Mouse (Mus musculus): Measurements from ENCODE around the gene Il27ra. TPM values are rescaled to one million over a fixed set of nuclear protein-coding genes. Genes with fewer than 3 reads are reported as not detected.

Il27ra gene
- polyA plus RNA-seq, 1 experiment from 2014 or later: 0.98 TPM

DNA sequence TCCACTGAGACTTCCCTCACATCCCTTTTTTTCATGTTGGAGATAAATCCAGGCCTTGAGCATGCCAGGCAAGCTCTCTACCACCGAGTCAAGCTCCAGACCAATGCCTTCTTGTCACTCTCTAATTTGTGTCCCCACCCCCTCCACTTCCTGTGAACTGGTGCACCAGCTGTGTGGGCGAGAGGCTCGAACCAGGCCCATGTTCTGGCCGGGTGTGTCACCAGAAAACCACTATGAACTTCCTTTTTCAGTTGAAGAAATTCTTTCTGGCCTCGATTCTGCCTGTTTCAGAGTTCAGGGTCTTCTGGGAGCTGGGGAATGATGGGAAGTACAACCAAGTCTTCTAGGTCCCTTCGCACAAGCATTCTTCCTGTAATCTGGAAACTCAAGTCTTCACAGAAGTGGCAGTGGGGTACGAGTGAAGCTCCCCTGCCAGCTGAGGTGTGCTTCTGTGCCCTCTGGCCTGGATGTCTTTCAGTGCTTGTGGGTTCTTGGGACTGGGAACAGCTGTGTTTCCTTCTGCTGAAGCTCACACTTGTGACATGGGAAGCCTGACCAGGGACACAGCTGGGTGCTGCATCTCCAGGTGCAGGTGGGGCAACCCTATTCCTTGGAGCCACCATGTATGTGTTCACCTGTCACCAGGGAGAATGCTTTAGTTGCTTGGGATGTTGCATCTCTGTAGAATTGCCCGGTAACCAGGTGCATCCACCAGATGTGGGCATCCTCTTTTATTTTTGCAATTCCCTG, 21.6 kb upstream of the Il27ra start:
- H3K9ac ChIP-seq: no peak overlapping the region
- H3K27ac ChIP-seq: no peak overlapping the region
- H3K9me3 ChIP-seq: no peaks in the 10 kb centered on the region
- 68% methylated on average over 8 of the region's 8 CpGs for WGBS
- ATAC-seq (ENCODE audit: low FRiP score, low read depth): no peak
- no peak overlapping the region for H3K4me3 ChIP-seq
- H3K4me2 ChIP-seq (replicated peaks): no peak overlapping the region
- H3K36me3 ChIP-seq: no peaks in the 10 kb centered on the region
- no peaks in the 10 kb centered on the region for H3K27me3 ChIP-seq
- peaks cover 21% of the 10 kb centered on the region for H3K4me1 ChIP-seq

DNA sequence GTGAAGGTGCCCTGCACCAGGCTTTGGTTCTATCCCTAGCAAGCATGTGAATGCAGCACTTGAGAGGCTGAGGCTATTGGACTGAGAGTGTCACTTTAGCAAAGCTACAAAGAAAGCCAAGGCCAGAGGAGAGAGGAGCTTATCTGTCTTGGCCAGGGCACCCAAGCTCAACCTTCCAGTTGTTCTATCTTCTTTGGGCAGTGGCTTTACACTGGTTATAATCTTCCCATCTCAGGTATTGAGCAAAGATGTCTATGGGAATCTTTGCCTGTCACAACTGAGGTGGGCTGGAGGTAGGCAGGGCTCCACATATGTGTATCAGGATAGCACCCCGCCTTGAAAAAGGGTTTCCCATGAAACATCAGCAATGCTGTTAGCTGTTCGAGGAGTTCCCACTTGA, 17.9 kb upstream of the Il27ra start:
- Histone ChIP-seq H3K27ac (no peak overlapping the region), H3K9ac (no peak overlapping the region), H3K4me2 (replicated peaks) (no peak overlapping the region), H3K27me3 (no peaks in the 10 kb centered on the region), H3K4me1 (0 out of 2 replicates have a peak, but pooled peaks cover under 1% of the 10 kb centered on the region), H3K4me3 (no peak overlapping the region), H3K36me3 (no peaks in the 10 kb centered on the region), H3K9me3 (0 out of 2 replicates have a peak, but pooled peaks cover 4% of the 10 kb centered on the region)
- no peak for ATAC-seq (ENCODE audit: low FRiP score, low read depth)
- WGBS: 88% methylated on average over 2 of the region's 2 CpGs

DNA sequence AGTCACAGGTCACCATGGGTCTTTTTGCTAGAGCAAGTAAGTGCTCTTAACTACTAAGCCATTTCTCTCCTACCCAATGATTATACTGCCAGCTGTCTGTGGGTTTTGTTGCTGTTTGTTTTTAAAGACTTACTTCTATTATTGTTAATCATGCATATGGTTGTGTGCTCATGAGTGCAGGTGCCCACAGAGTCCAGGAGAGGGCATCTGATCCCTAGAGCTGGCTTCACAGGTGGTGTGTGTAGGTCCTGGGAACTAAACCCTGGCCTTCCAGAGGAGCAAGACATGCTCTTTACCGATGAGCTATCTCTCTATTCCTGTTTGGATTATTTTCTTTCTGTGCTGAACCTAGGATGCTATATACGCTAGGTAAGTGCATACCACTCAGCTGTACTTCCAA, 16.8 kb upstream of the Il27ra start:
- Histone ChIP-seq H3K9me3 (0 out of 2 replicates have a peak, but pooled peaks cover 4% of the 10 kb centered on the region), H3K4me3 (no peak overlapping the region), H3K4me1 (no peaks in the 10 kb centered on the region), H3K27ac (no peak overlapping the region), H3K9ac (no peak overlapping the region), H3K4me2 (replicated peaks) (no peak overlapping the region), H3K27me3 (no peaks in the 10 kb centered on the region), H3K36me3 (no peaks in the 10 kb centered on the region)
- WGBS: 94% methylated on average over 2 of the region's 2 CpGs
- ATAC-seq (ENCODE audit: low FRiP score, low read depth): no peak

DNA sequence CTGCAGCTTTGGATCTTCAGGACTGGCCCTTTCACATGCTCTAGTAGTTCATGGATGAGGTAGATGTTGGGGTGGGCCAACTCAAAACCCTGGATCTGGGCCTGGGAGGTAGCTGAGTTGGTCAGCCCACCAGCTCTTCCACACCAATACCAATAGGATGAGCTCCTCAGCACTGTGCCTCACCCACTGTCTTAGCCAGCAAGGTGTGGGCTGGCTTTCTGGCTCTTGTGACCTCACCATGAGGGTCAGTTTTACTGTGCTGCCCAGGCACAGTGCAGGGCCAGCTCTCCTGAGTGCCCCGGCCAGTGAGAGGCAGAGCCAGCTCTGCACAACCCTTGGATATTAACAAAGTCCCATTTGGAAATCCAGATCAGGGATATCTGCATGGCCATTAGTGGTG, 15.4 kb upstream of the Il27ra start:
- 0 out of 2 replicates have a peak, but pooled peaks cover 4% of the 10 kb centered on the region for H3K9me3 ChIP-seq
- no peaks in the 10 kb centered on the region for H3K4me1 ChIP-seq
- H3K9ac ChIP-seq: no peak overlapping the region
- H3K4me2 ChIP-seq (replicated peaks): no peak overlapping the region
- H3K27me3 ChIP-seq: no peaks in the 10 kb centered on the region
- H3K4me3 ChIP-seq: no peak overlapping the region
- WGBS: 91% methylated on average over 1 of the region's 1 CpGs
- no peak for ATAC-seq (ENCODE audit: low FRiP score, low read depth)
- no peaks in the 10 kb centered on the region for H3K36me3 ChIP-seq
- H3K27ac ChIP-seq: no peak overlapping the region

DNA sequence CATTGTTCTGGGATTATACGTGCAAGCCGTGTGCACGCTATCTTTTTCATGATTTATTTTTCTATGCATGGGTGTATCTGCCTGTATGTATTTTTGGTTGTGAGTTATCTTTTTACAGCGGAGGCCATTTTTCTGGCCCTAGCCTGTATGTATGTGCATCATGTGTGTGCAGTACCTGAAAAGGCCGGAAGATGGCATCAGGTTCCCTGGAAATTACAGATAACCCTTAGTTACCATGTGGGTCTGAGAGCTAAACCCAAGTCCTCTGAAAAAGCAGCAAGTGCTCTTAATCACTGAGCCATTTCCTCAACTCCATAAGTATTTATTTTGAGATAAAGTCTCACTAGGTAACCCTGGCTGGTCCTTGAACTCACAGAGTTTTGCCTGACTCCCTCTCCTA, 10.8 kb upstream of the Il27ra start:
- H3K9ac ChIP-seq: no peak overlapping the region
- ATAC-seq (ENCODE audit: low FRiP score, low read depth): no peak
- H3K27me3 ChIP-seq: peaks cover 3% of the 10 kb centered on the region
- H3K36me3 ChIP-seq: no peaks in the 10 kb centered on the region
- H3K4me1 ChIP-seq: 0 out of 2 replicates have a peak, but pooled peaks cover 3% of the 10 kb centered on the region
- 93% methylated on average over 5 of the region's 5 CpGs for WGBS
- H3K4me2 ChIP-seq (replicated peaks): no peak overlapping the region
- H3K9me3 ChIP-seq: 0 out of 2 replicates have a peak, but pooled peaks cover 4% of the 10 kb centered on the region
- no peak overlapping the region for H3K27ac ChIP-seq
- H3K4me3 ChIP-seq: no peak overlapping the region

DNA sequence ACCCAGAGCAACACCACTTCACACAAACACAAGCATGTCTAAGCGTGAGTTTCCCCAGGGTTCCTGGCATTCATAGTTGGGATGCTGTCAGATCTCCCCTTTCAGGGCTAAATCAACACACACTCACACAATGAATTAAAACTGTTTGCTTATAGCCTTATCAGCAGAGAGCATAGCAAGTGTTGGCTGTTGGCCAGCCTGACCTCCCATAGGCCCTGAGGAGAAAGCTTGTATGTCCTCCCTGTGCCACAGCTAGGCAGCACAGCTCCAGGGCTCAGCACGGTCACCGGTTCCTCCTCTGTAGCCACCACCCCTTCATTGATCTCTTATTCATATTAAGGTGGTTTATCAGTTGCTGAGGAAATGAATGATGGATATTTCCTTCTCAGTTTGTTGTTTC, 10.4 kb upstream of the Il27ra start:
- H3K36me3 ChIP-seq: no peaks in the 10 kb centered on the region
- no peak overlapping the region for H3K4me3 ChIP-seq
- no peak for ATAC-seq (ENCODE audit: low FRiP score, low read depth)
- 88% methylated on average over 3 of the region's 3 CpGs for WGBS
- no peak overlapping the region for H3K27ac ChIP-seq
- H3K27me3 ChIP-seq: peaks cover 6% of the 10 kb centered on the region
- no peak overlapping the region for H3K4me2 ChIP-seq (replicated peaks)
- no peak overlapping the region for H3K9ac ChIP-seq
- 0 out of 2 replicates have a peak, but pooled peaks cover 4% of the 10 kb centered on the region for H3K9me3 ChIP-seq
- 0 out of 2 replicates have a peak, but pooled peaks cover 7% of the 10 kb centered on the region for H3K4me1 ChIP-seq

DNA sequence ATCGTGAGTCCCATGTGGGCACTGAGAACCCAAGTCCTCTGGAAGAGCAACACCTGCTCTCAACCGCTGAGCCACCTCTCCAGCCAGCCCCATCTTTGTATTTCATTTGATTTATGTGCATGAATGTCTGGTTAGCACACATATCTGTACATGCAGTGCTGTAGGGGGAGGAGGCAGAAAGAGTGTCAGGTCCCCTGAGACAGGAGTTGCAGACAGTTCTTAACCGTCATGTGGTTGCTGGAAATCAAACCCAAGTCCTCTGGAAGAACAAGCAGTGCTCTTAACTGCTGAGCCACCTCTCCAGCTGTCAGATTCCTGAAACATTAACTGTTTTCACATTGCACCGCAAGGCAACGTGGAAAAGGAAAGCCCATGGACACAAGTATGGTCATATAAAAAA, 5.8 kb upstream of the Il27ra start:
- ATAC-seq (ENCODE audit: low FRiP score, low read depth): no peak; the same call in 1 of the 2 replicates
- no peak overlapping the region for H3K4me3 ChIP-seq
- no peak overlapping the region for H3K9ac ChIP-seq
- WGBS: 50% methylated on average over 5 of the region's 5 CpGs
- no peak overlapping the region for H3K27ac ChIP-seq
- H3K4me1 ChIP-seq: peaks cover 9% of the 10 kb centered on the region; the same call in 1 of the 2 replicates
- H3K4me2 ChIP-seq (replicated peaks): no peak overlapping the region
- no peaks in the 10 kb centered on the region for H3K36me3 ChIP-seq
- H3K9me3 ChIP-seq: no peaks in the 10 kb centered on the region
- peaks cover 41% of the 10 kb centered on the region for H3K27me3 ChIP-seq

DNA sequence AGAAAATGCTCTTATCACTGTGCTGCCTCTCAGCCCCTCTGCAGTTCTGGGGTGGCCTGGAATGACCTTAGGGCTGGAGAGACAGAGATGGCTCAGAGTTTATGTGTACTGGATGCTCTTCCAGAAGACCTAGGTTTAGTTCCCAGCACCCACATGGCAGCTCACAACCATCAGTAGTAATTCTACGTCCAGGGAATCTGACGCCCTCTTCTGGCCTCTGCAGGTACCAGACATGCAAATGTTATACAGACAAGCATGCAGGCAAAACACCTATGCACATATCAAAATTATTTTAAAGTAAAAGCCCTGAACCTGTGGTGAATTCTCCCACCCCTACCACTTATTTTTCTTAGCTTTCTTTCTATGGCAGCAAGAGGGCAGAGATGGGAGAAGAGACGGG, 4.1 kb upstream of the Il27ra start:
- Histone ChIP-seq H3K36me3 (no peaks in the 10 kb centered on the region), H3K27me3 (peaks cover 58% of the 10 kb centered on the region), H3K4me2 (replicated peaks) (no peak overlapping the region), H3K9ac (no peak overlapping the region), H3K9me3 (no peaks in the 10 kb centered on the region), H3K4me3 (no peak overlapping the region), H3K4me1 (peaks cover 22% of the 10 kb centered on the region), H3K27ac (no peak overlapping the region)
- WGBS: 80% methylated on average over 3 of the region's 3 CpGs
- no peak for ATAC-seq (ENCODE audit: low FRiP score, low read depth)

DNA sequence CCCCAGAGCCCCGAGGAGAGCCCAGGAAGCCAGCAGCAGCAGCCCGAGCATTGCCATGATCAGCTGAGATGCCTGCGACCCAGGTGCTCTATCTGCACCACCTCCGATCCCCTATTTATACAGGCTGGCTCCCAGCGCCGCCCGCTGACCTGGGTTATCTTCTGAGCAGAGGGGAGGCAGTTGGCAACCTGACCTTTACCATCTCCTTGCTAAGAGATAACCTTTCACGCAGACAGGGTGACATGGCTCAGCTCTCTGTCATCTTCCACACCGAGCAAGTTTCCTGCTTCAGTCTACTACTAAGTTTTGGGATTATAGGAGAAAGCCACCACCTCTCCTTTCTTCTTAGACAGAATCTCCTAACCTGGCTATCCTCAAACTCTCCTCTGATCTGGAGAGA, 2.5 kb upstream of the Il27ra start, which contains the start of gene Rln3:
Gene Rln3 (minus strand): TSS at position 101 of the 400 bp plus-strand sequence.
- no peaks in the 10 kb centered on the region for H3K9me3 ChIP-seq
- peaks cover 22% of the 10 kb centered on the region for H3K4me1 ChIP-seq
- H3K9ac ChIP-seq: no peak within 1 kb of the TSS
- 6% methylated on average over 9 of the region's 9 CpGs for WGBS
- no peak for ATAC-seq (ENCODE audit: low FRiP score, low read depth)
- H3K27me3 ChIP-seq: peaks cover 74% of the 10 kb centered on the region
- H3K36me3 ChIP-seq: no peaks in the 10 kb centered on the region
- no peak within 1 kb of the TSS for H3K27ac ChIP-seq
- peak within 1 kb of the TSS; percentile 3; the same call in 1 of the 2 replicates for H3K4me3 ChIP-seq
- H3K4me2 ChIP-seq (replicated peaks): peak within 1 kb of the TSS; percentile 31; the same call in 1 of the 2 replicates

DNA sequence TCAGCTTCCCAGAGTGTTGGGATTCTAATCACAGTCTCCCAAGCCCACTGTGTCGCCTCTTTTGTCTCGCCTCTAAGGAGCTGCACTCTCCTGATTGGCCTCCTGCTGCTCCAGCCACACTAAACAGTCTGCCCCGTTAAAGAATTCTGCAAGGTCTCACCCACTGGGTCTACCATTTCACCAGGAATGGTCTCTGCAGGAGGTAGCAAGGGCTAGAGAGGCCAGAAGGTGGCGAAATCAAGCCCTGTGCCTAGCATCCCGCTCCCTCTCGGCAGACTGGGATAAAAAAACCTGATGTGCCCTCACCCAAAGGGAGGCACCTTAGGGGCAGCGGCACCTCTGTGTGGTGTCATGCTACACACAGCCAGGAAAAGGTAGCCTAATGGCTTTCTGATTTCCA, 1.7 kb upstream of the Il27ra start:
- Histone ChIP-seq H3K27ac (no peak overlapping the region), H3K4me2 (replicated peaks) (no peak overlapping the region), H3K9ac (no peak overlapping the region), H3K4me1 (peaks cover 22% of the 10 kb centered on the region), H3K9me3 (no peaks in the 10 kb centered on the region), H3K27me3 (peaks cover 82% of the 10 kb centered on the region), H3K4me3 (no peak overlapping the region), H3K36me3 (no peaks in the 10 kb centered on the region)
- ATAC-seq (ENCODE audit: low FRiP score, low read depth): no peak
- 8% methylated on average over 7 of the region's 7 CpGs for WGBS

DNA sequence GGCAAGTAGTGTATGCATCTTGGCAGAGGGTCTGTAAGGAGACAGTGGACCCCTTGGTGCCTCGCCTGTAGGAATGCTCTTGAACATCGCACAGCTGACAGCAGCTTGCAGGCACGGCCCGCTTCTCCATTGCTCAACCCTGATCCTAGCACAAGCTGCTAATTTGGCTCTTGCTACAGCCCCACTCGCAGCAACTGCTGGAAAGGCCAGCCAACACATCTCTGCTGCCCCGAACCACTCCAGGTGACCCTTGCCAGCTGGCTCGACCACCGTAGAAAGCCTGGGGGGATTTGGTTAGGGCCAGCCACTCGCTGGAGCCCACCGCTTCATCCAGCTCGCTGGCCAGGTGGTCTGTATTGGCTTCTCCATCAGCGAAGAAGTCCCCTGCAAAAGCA, 556 bp upstream of the Il27ra start:
- Histone ChIP-seq H3K27ac (no peak overlapping the region), H3K36me3 (no peaks in the 10 kb centered on the region), H3K27me3 (peaks cover 84% of the 10 kb centered on the region), H3K9ac (no peak overlapping the region), H3K4me3 (peak overlapping the region; percentile 44), H3K4me1 (peaks cover 16% of the 10 kb centered on the region), H3K4me2 (replicated peaks) (peak overlapping the region; percentile 76), H3K9me3 (no peaks in the 10 kb centered on the region)
- ATAC-seq (ENCODE audit: low FRiP score, low read depth): no peak
- WGBS: 27% methylated on average over 12 of the region's 12 CpGs

DNA sequence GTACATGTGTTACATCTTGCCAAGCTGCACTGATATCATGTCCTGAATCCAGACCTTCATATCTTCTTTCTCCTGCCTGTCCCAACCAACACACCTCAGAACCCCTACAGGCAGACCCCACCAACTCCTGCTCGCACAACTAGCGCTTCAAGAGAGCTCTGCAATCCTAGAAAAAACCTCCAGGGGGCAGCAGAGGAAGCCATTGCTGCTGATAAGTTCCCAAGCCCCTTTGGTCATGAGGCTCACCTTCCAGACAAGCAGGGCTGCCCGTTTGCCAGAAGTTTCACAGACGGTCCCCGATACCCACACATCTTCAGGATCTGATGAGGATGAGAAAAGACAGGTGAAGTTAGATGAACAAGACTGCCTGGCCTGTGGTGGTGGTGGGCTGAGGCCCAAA, 3.3 kb downstream of the Il27ra start:
- peaks cover 72% of the 10 kb centered on the region for H3K27me3 ChIP-seq
- H3K4me3 ChIP-seq: no peak overlapping the region
- peaks cover 13% of the 10 kb centered on the region for H3K4me1 ChIP-seq
- H3K9me3 ChIP-seq: no peaks in the 10 kb centered on the region
- no peak overlapping the region for H3K27ac ChIP-seq
- WGBS: 6% methylated on average over 5 of the region's 5 CpGs
- H3K9ac ChIP-seq: no peak overlapping the region
- no peak overlapping the region for H3K4me2 ChIP-seq (replicated peaks)
- no peak; the same call in 1 of the 2 replicates for ATAC-seq (ENCODE audit: low FRiP score, low read depth)
- no peaks in the 10 kb centered on the region for H3K36me3 ChIP-seq

DNA sequence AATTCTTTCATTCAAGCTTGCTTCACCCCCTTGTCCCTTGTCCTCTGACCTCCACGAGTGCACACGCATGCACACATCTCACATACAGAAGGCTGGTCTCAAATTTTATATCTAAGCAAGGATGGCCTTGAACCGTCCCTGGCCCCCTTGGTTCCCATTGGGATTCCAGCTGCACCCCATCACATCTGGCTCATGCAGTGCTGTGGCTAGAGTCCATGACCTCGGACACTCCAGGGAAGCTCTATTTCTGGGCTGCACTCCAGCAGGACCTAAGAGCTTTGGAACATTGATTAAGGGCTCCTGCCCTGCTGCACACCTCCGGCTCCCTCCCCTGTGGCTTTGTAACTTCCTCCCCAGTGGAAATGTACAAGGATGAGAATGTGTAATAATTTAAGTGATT, 4.4 kb downstream of the Il27ra start:
- Histone ChIP-seq H3K4me2 (replicated peaks) (no peak overlapping the region), H3K9me3 (no peaks in the 10 kb centered on the region), H3K27me3 (peaks cover 61% of the 10 kb centered on the region), H3K9ac (no peak overlapping the region), H3K4me3 (no peak overlapping the region), H3K27ac (no peak overlapping the region), H3K36me3 (no peaks in the 10 kb centered on the region), H3K4me1 (peaks cover 12% of the 10 kb centered on the region)
- ATAC-seq (ENCODE audit: low FRiP score, low read depth): no peak
- 71% methylated on average over 5 of the region's 5 CpGs for WGBS
